Mouse (Mus musculus) heart, postnatal 0 days (tissue): Measurements from ENCODE around the gene Ttll13. TPM values are rescaled to one million over a fixed set of nuclear protein-coding genes. Genes with fewer than 3 reads are reported as not detected.

ENCODE experiments used
- ATAC-seq: fragments of 200-750 bp; cut with Nextera tagmentation; 2 replicates; pipeline ENCODE4 v1.8.0; 2017; ENCODE audit warnings: low read depth, moderate number of reproducible peaks, moderate library complexity; ENCODE audit not compliant: insufficient read depth
- DNase-seq: peaks from one replicate; pipeline ENCODE4 v3.0.0-alpha.2; 2016; ENCODE audit warnings: low spot score
- H3K27ac ChIP-seq: fragments of 300-500 bp; sonication (generic); 2 replicates; pipeline ENCODE4 v1.5.1; 2014; ENCODE audit warnings: low read depth, mild to moderate bottlenecking
- H3K27me3 ChIP-seq: fragments of 300-500 bp; sonication (generic); 2 replicates; pipeline ENCODE4 v1.6.1; 2014; ENCODE audit warnings: low read length, mixed read lengths; ENCODE audit not compliant: control insufficient read depth, insufficient read depth
- H3K36me3 ChIP-seq: fragments of 300-500 bp; sonication (generic); replicated peaks from 2 replicates; pipeline ENCODE4 v1.6.1; 2014; ENCODE audit warnings: low read length, mixed read lengths; ENCODE audit not compliant: control insufficient read depth, insufficient read depth
- H3K4me1 ChIP-seq: fragments of 300-500 bp; sonication (generic); 2 replicates; pipeline ENCODE4 v1.6.1; 2014; ENCODE audit warnings: antibody characterized with exemption; ENCODE audit not compliant: control insufficient read depth, insufficient read depth
- H3K4me2 ChIP-seq: fragments of 300-500 bp; sonication (generic); 2 replicates; pipeline ENCODE4 v1.6.1; 2014; ENCODE audit warnings: low read depth, mild to moderate bottlenecking, low read length, moderate library complexity
- H3K4me3 ChIP-seq: fragments of 300-500 bp; sonication (generic); 2 replicates; pipeline ENCODE4 v1.5.1; 2014; ENCODE audit warnings: low read depth, low read length
- H3K9ac ChIP-seq: fragments of 300-500 bp; sonication (generic); replicated peaks from 2 replicates; pipeline ENCODE4 v1.6.1; 2014; ENCODE audit warnings: low read depth, low read length, mixed read lengths
- H3K9me3 ChIP-seq: fragments of 300-500 bp; sonication (generic); replicated peaks from 2 replicates; pipeline ENCODE4 v1.6.1; 2016; ENCODE audit warnings: low read length; ENCODE audit not compliant: control insufficient read depth
- CTCF ChIP-seq: IDR thresholded peaks from 2 replicates; pipeline ENCODE4 v1.5.1; 2016; ENCODE audit warnings: antibody characterized with exemption, control low read depth, low read depth
- EP300 ChIP-seq: IDR thresholded peaks from 2 replicates; pipeline ENCODE4 v1.6.1; 2016; ENCODE audit warnings: antibody characterized with exemption, low read depth
- WGBS: fragments of 180-500 bp; shearing (Covaris S2); extraction: QIAGEN DNeasy Blood & Tissue Kit; methylation state at CpG from one replicate; pipeline ENCODE4 v1.1.7; 2014; 5-methylcytosine and 5-hydroxymethylcytosine counted together
- polyA plus RNA-seq: library from polyadenylated mRNA; unstranded; fragments of >200 nt; fragmentation: Nextera tagmentation; extraction: Ambion mirVana; gene quantifications from 2 replicates; pipeline ENCODE4 v1.2.1, GENCODE M21; 2015
- total RNA-seq: library from RNA; depleted of rRNA; stranded (reverse); fragments of >200 nt; gene quantifications from 2 replicates; pipeline ENCODE4 v1.2.3, GENCODE M21; 2014; ENCODE audit warnings: low replicate concordance

The Ttll13 gene
- total and polyA plus RNA-seq, 2 experiments from 2014 or later, result 0.98 TPM; not detected in 1

DNA sequence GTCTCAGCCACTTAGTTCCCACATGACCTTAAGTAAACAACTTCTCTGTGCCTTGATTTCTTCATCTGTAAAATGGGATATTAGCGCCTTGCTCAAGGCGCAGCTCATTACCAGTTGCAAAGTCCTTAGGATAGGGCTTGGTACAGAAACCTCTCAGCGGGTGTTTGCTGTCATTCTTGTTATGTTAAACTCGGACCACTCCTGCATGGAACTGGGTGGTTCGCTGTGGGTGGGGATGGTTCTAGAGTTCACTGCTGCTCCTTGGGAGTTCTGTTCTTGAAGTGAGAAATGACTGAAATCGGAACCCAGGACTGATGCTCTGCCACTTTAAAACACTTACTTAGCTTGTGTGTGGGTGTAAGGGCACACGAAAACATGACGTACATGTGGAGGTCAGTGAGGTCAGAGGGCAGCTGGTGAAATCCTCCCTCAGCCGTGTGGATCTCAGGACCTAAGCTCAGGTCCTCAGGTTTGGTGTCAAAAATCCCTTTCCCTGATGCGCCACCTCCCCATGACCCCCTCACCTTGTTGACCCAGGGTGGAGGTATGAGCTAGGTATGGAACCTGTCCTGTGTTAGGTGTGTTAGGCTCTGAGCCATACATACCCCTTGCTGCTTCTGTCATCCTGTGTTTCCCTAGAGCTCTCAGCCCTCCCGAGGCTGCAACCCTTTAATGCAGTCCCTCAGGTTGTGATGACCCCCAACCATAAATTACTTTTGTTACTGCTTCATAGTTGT lies 46.2 kb upstream of the Ttll13 start:
- H3K9me3 ChIP-seq, result no peaks in the 10 kb centered on the region

DNA sequence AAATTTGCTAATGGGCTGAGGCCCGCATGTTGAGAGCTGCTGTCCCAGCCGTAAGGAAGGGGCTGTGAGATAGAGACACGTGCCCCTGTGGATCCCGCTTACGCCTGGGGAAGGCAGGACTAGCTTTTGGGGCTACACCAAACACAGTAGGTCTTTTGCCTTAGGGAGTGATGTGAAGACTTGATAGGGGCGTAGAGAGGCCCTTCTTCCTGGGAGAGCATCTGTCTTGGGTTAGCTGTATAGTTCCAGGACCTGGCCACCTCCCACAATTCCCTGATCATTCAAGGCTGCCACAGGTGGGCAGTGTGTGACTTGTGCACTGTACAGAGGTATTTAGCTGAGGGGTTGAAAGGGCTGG lies 45.6 kb upstream of the Ttll13 start:
- ATAC-seq, result no peak
- TF ChIP-seq EP300, result no peak
- 0 out of 2 replicates have a peak, but pooled peaks have one; percentile 3 for TF ChIP-seq CTCF
- no peak overlapping the region for H3K9ac ChIP-seq
- 0 out of 2 replicates have a peak, but pooled peaks cover 14% of the 10 kb centered on the region for H3K4me1 ChIP-seq
- H3K9me3 ChIP-seq, result no peaks in the 10 kb centered on the region
- no peak for DNase-seq
- H3K4me2 ChIP-seq, result no peak overlapping the region
- 94% methylated on average over 6 of the region's 6 CpGs for WGBS
- no peak overlapping the region for H3K4me3 ChIP-seq
- no peaks in the 10 kb centered on the region for H3K27me3 ChIP-seq
- H3K36me3 ChIP-seq, result no peaks in the 10 kb centered on the region
- no peak overlapping the region for H3K27ac ChIP-seq

More for the DNA sequence above, 46.2 kb upstream of the Ttll13 start:
- Histone ChIP-seq H3K4me3 (no peak overlapping the region), H3K27ac (no peak overlapping the region), H3K36me3 (no peaks in the 10 kb centered on the region), H3K27me3 (no peaks in the 10 kb centered on the region), H3K4me2 (no peak overlapping the region), H3K9ac (no peak overlapping the region), H3K4me1 (0 out of 2 replicates have a peak, but pooled peaks cover 14% of the 10 kb centered on the region)
- no peak for TF ChIP-seq EP300
- 81% methylated on average over 11 of the region's 11 CpGs for whole genome bisulfite sequencing
- no peak for DNase-seq
- ATAC-seq, result no peak

DNA sequence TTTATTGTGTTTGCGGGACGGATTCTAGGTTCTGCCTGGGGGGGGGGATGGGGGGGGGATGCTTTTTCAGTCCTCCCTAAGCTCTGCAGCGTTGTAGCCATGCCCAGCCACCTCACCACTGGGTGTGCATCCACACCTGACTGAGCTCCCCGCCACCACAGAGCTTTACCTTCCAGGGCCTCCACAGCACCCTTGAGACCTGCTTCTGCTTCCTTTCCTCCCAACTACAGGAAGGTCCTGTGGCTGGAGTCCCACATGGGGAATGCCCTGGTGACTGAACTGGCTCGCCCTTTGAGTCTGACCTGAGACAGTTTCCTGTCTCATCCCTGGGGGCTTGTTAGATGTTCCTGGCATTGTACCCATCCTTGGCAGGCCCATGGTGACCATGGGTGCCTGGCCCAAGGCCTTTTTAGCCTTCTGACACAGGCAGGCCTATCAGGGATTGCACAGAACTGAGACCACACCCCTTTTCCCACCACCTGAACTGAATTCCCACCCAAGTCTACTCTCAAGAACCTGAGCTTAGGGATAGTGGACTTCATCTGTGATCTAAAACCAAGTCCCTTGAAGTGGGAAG lies 45.1 kb upstream of the Ttll13 start:
- Histone ChIP-seq H3K36me3 (no peaks in the 10 kb centered on the region), H3K4me1 (0 out of 2 replicates have a peak, but pooled peaks cover 15% of the 10 kb centered on the region), H3K4me3 (no peak overlapping the region), H3K9ac (no peak overlapping the region), H3K4me2 (no peak overlapping the region), H3K27me3 (no peaks in the 10 kb centered on the region), H3K9me3 (no peaks in the 10 kb centered on the region), H3K27ac (no peak overlapping the region)
- 91% methylated on average over 5 of the region's 5 CpGs for WGBS
- ATAC-seq, result no peak
- no peak for TF ChIP-seq EP300
- no peak for TF ChIP-seq CTCF
- DNase-seq, result no peak

DNA sequence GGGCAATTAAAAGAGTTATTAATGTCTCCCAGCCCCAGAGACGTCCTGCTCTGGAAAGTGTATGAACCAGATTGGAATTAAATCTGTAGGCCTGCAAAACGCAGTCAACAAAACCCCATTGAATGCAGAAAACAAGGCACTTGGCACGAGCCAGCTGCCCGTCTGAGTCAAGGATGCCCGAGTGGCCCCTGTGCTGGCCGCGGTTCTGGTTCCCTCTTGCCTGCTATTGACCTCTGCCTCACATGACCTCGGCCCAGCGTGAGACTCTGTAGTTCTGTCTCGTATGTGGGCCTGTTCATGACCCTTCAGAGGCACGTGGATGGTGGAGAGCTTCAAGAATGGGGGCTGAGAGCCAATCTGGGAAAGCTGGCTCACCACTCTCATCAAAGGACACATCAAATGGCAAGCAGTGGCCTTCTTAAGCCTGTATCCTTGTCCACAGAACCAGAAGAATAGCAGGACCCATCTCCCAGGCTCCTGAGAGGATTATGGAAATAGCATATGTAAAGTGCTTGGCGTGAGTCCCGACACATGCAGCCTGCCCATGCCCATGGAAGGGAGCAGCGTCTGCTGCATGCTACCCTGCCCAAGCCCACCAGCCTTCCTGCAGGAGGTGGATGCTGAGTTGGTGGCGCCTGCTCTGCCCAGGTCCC lies 44.2 kb upstream of the Ttll13 start:
- no peak overlapping the region for H3K4me3 ChIP-seq
- no peaks in the 10 kb centered on the region for H3K27me3 ChIP-seq
- no peak overlapping the region for H3K4me2 ChIP-seq
- WGBS, result 85% methylated on average over 15 of the region's 15 CpGs
- H3K27ac ChIP-seq, result no peak overlapping the region
- H3K4me1 ChIP-seq, result peaks cover 25% of the 10 kb centered on the region
- TF ChIP-seq CTCF (no peak), EP300 (no peak)
- H3K9me3 ChIP-seq, result no peaks in the 10 kb centered on the region
- no peak for ATAC-seq
- no peak overlapping the region for H3K9ac ChIP-seq
- DNase-seq, result no peak
- no peaks in the 10 kb centered on the region for H3K36me3 ChIP-seq

DNA sequence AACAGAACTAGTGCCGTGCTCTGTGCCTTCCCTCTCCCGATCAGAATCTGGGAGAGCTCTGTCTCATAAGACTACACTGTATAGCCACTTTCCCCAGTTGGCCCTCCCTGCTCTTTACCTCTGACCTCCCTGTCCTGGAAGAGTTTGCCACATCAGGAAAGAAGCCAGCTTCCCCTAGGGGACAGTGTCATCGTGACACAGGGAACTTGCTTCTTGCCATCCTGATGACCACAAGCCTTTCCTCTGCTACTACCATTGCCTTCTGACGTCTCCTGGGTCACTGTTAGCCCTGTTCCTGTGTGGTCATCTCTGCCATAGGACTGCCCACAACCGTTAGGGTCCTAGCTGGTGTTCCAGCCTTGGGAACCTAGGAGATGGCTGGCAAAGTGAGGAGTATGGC lies 43.2 kb upstream of the Ttll13 start:
- H3K9me3 ChIP-seq, result no peaks in the 10 kb centered on the region
- H3K27me3 ChIP-seq, result no peaks in the 10 kb centered on the region
- H3K4me3 ChIP-seq, result no peak overlapping the region
- no peaks in the 10 kb centered on the region for H3K36me3 ChIP-seq
- TF ChIP-seq CTCF, result no peak
- no peak for TF ChIP-seq EP300
- ATAC-seq (no peak), DNase-seq (no peak)
- H3K4me1 ChIP-seq, result peaks cover 27% of the 10 kb centered on the region
- H3K9ac ChIP-seq, result no peak overlapping the region
- H3K4me2 ChIP-seq, result no peak overlapping the region
- H3K27ac ChIP-seq, result no peak overlapping the region
- WGBS, result 83% methylated on average over 5 of the region's 5 CpGs
